Mouse (Mus musculus) right cerebral cortex, adult 2 months (tissue): Measurements from ENCODE around the gene Atp6v1d.

Experiments used
- DNase-seq, 2 experiments: peaks; one replicate each; pipeline ENCODE4 v3.0.0; 2021 to 2022; ENCODE audit warnings: low spot score in 2 of 2

Gene Atp6v1d

GRCm38 (mm10) chr12:78794236-78794635 is 67.2 kb downstream of the Atp6v1d start:
- no peak for DNase-seq

GRCm38 (mm10) chr12:78790791-78791190 is 70.6 kb downstream of the Atp6v1d start:
- no peak for DNase-seq
